8 mouse cellular contexts compared by ENCODE assay signal in genomic region chr5:76589311-76589710, GRCm38 (mm10). TPM values are rescaled to one million over a fixed set of nuclear protein-coding genes. Genes with fewer than 3 reads are reported as not detected.
A peak's percentile ranks its signal among the peaks of the same experiment; 100 is the strongest.
DNase-seq lines count a peak whose midpoint lies in the region; ATAC-seq and TF ChIP-seq lines count a peak whose summit lies in the region.

No protein-coding gene starts in this region.

- no peak for ATAC-seq in embryonic facial prominence, embryonic 14.5 days (ENCODE audit: low read depth)
- no peak for ATAC-seq in kidney, embryonic 16.5 days (ENCODE audit: low FRiP score, low TSS enrichment)
- ATAC-seq in midbrain, embryonic 16.5 days, result no peak; the same call in 1 of the 2 replicates
- no peak for ATAC-seq in erythroid progenitor cell, adult 5-6 weeks (replicated peaks; ENCODE audit: low FRiP score, poor library complexity, severe bottlenecking)

- WGBS in embryonic facial prominence, embryonic 14.5 days, result 4% methylated on average over 7 of the region's 7 CpGs
- 4% methylated on average over 7 of the region's 7 CpGs for WGBS in kidney, embryonic 16.5 days
- WGBS in midbrain, embryonic 16.5 days, result 6% methylated on average over 7 of the region's 7 CpGs

- TF ChIP-seq CTCF in layer of hippocampus, adult 2 months (conservative IDR thresholded peaks at IDR 0.05), result no peak

- H3K9ac ChIP-seq in embryonic facial prominence, embryonic 14.5 days (ENCODE audit: low read depth, low read length), result peak overlapping the region; percentile 90
- H3K9ac ChIP-seq in kidney, embryonic 16.5 days (replicated peaks; ENCODE audit: low read length), result peak overlapping the region; percentile 95
- peak overlapping the region; percentile 82 for H3K9ac ChIP-seq in midbrain, embryonic 16.5 days (ENCODE audit: low read depth, low read length)

- peak overlapping the region; percentile 66 for H3K4me2 ChIP-seq in embryonic facial prominence, embryonic 14.5 days (ENCODE audit: low read depth, low read length)
- peak overlapping the region; percentile 67 for H3K4me2 ChIP-seq in kidney, embryonic 16.5 days (replicated peaks; ENCODE audit: low read depth, low read length)
- H3K4me2 ChIP-seq in midbrain, embryonic 16.5 days (ENCODE audit: low read length), result peak overlapping the region; percentile 71

- DNase-seq in layer of hippocampus, adult 2 months (ENCODE audit: low spot score in 2 of 2), result no peak
- DNase-seq in layer of hippocampus, adult 8-10 months (ENCODE audit: low spot score in 2 of 2), result no peak
- no peak for DNase-seq in embryonic facial prominence, embryonic 14.5 days (ENCODE audit: low spot score)
- no peak for DNase-seq in frontal cortex, adult 2 months (ENCODE audit: extremely low spot score in 1 of 2, low spot score in 1 of 2)
- DNase-seq in left cerebral cortex, postnatal 36 days (ENCODE audit: low spot score in 2 of 2), result no peak

- intact Hi-C loops in left cerebral cortex, postnatal 36 days (cut with DNase I), result loop anchor here (5.0 kb wide), 1 partner anchor 68 kb away; the partner anchor contains the start of gene C530008M17Rik

- H3K4me3 ChIP-seq in layer of hippocampus, adult 2 months, result peak overlapping the region; percentile 86
- peak overlapping the region; percentile 86 for H3K4me3 ChIP-seq in embryonic facial prominence, embryonic 14.5 days (ENCODE audit: low read depth, low read length)
- H3K4me3 ChIP-seq in kidney, embryonic 16.5 days (ENCODE audit: low read length), result peak overlapping the region; percentile 93
- peak overlapping the region; percentile 96 for H3K4me3 ChIP-seq in midbrain, embryonic 16.5 days (ENCODE audit: low read depth, low read length)

- no peaks in the 10 kb centered on the region for H3K9me3 ChIP-seq in embryonic facial prominence, embryonic 14.5 days (ENCODE audit: control insufficient read depth, low read length)
- H3K9me3 ChIP-seq in kidney, embryonic 16.5 days (ENCODE audit: low read length), result no peaks in the 10 kb centered on the region
- H3K9me3 ChIP-seq in midbrain, embryonic 16.5 days (replicated peaks; ENCODE audit: control insufficient read depth, low read length, poor library complexity, severe bottlenecking), result no peaks in the 10 kb centered on the region

- H3K27me3 ChIP-seq in embryonic facial prominence, embryonic 14.5 days (replicated peaks; ENCODE audit: control insufficient read depth, insufficient read depth, low read length), result no peaks in the 10 kb centered on the region
- no peaks in the 10 kb centered on the region for H3K27me3 ChIP-seq in kidney, embryonic 16.5 days (ENCODE audit: insufficient read depth, low read length)
- no peaks in the 10 kb centered on the region for H3K27me3 ChIP-seq in midbrain, embryonic 16.5 days (ENCODE audit: control insufficient read depth, insufficient read depth, low read depth, low read length)

- H3K36me3 ChIP-seq in embryonic facial prominence, embryonic 14.5 days (ENCODE audit: control insufficient read depth, insufficient read depth, low read length), result peaks cover 25% of the 10 kb centered on the region
- peaks cover 9% of the 10 kb centered on the region; the same call in 1 of the 2 replicates for H3K36me3 ChIP-seq in kidney, embryonic 16.5 days (ENCODE audit: insufficient read depth, low read length)
- H3K36me3 ChIP-seq in midbrain, embryonic 16.5 days (ENCODE audit: control insufficient read depth, insufficient read depth, low read length), result no peaks in the 10 kb centered on the region; the same call in 1 of the 2 replicates

- peaks cover 7% of the 10 kb centered on the region; the same call in 1 of the 2 replicates for H3K4me1 ChIP-seq in embryonic facial prominence, embryonic 14.5 days (ENCODE audit: control insufficient read depth, insufficient read depth, low read length)
- H3K4me1 ChIP-seq in kidney, embryonic 16.5 days (ENCODE audit: insufficient read depth, low read length), result peaks cover 5% of the 10 kb centered on the region; the same call in 1 of the 2 replicates
- H3K4me1 ChIP-seq in midbrain, embryonic 16.5 days (ENCODE audit: control insufficient read depth, insufficient read depth, low read length), result peaks cover 10% of the 10 kb centered on the region

- H3K27ac ChIP-seq in layer of hippocampus, adult 2 months, result peak overlapping the region; percentile 92
- peak overlapping the region; percentile 88 for H3K27ac ChIP-seq in embryonic facial prominence, embryonic 14.5 days (replicated peaks; ENCODE audit: low read depth, low read length)
- no peak overlapping the region; the same call in 1 of the 2 replicates for H3K27ac ChIP-seq in kidney, embryonic 16.5 days (ENCODE audit: low read length)
- no peak overlapping the region for H3K27ac ChIP-seq in midbrain, embryonic 16.5 days (ENCODE audit: low read length)

RNA-seq across cellular contexts. Expression of gene Cep135, which starts 0.8 kb away (rescaled TPM):
- 1 to 10 TPM; 6.9 to 7.6 TPM for total RNA-seq in layer of hippocampus, adult 2 months (2021)
- total RNA-seq in layer of hippocampus, adult 8-10 months (2022), result 1 to 10 TPM; 7.2 to 8.0 (median 7.6) TPM
- polyA plus RNA-seq in embryonic facial prominence, embryonic 14.5 days (2014; fragmentation: Nextera tagmentation; extraction: Ambion mirVana), result 6.4 and 6.8 TPM in 2 replicates
- polyA plus RNA-seq in kidney, embryonic 16.5 days (2015; fragmentation: Nextera tagmentation; extraction: Ambion mirVana), result 6.4 and 7.3 TPM in 2 replicates
- 3.3 and 3.6 TPM in 2 replicates for polyA plus RNA-seq in midbrain, embryonic 16.5 days (2015; fragmentation: Nextera tagmentation; extraction: Ambion mirVana)
- 6.7 and 8.0 TPM in 2 replicates for polyA plus RNA-seq in frontal cortex, adult 2 months (2012; rRNA removed)
- 1 to 10 TPM; 5.2 to 6.7 TPM for total RNA-seq in left cerebral cortex, postnatal 36 days (2021)
- total RNA-seq in erythroid progenitor cell, adult 5-6 weeks (2015; ENCODE audit: low replicate concordance), result 39.3 and 59.1 TPM in 2 replicates
- 81.6 and 82.6 TPM in 2 replicates for total RNA-seq in erythroid progenitor cell, adult 5-6 weeks (2017; ENCODE audit: low replicate concordance)

Comparison
In these comparisons a context has a peak if more than half of its experiments do, and no peak if none do; other contexts are left out.
1. H3K27ac ChIP-seq: peak in layer of hippocampus, adult 2 months (single experiment) and embryonic facial prominence, embryonic 14.5 days (single experiment); none in kidney, embryonic 16.5 days (single experiment) and midbrain, embryonic 16.5 days (single experiment).
2. RNA of gene Cep135, which starts 0.8 kb away (total RNA-seq): 39.3 to 82.6 TPM in erythroid progenitor cell, adult 5-6 weeks; 7.2 to 8.0 TPM in layer of hippocampus, adult 8-10 months, 6.9 to 7.6 TPM in layer of hippocampus, adult 2 months and 5.2 to 6.7 TPM in left cerebral cortex, postnatal 36 days; every median in the first group is over 4 times any median in the second.
3. Peak in every context shown above with its lines, with median percentiles within 50 percentile points of each other: H3K4me3 ChIP-seq, H3K4me2 ChIP-seq and H3K9ac ChIP-seq.